Mouse (Mus musculus) bone marrow, adult 2 months (tissue): Measurements from ENCODE around the gene Stxbp6. TPM values are rescaled to one million over a fixed set of nuclear protein-coding genes. Genes with fewer than 3 reads are reported as not detected.

Experiments
- H3K27ac ChIP-seq: fragments of 200-500 bp; 2 replicates; pipeline ENCODE4 v1.5.1; 2012; ENCODE audit warnings: low read depth, mild to moderate bottlenecking, control low read depth, inconsistent platforms, low read length; ENCODE audit not compliant: control insufficient read depth, poor library complexity, insufficient read depth
- H3K4me1 ChIP-seq: fragments of 200-500 bp; 2 replicates; pipeline ENCODE4 v1.6.1; 2011; ENCODE audit warnings: low read length; ENCODE audit not compliant: control insufficient read depth, insufficient read depth
- H3K4me3 ChIP-seq: fragments of 200-500 bp; replicated peaks from 2 replicates; pipeline ENCODE3; 2011; ENCODE audit warnings: mild to moderate bottlenecking, low read depth, low read length, control low read depth; ENCODE audit not compliant: control insufficient read depth
- CTCF ChIP-seq: fragments of 200-500 bp; IDR thresholded peaks from 2 replicates; pipeline ENCODE4 v1.5.1; 2011; ENCODE audit warnings: low read length, control low read depth; ENCODE audit not compliant: control insufficient read depth, insufficient read depth
- POLR2A ChIP-seq: fragments of 200-500 bp; IDR thresholded peaks from 2 replicates; pipeline ENCODE4 v1.6.1; 2011; ENCODE audit warnings: low read depth, mild to moderate bottlenecking, control low read depth, low read length, borderline replicate concordance; ENCODE audit not compliant: control insufficient read depth
- WGBS: fragments of 180-500 bp; shearing (Covaris S2); methylation state at CpG from one replicate; pipeline ENCODE4 v1.1.7; 2018; 5-methylcytosine and 5-hydroxymethylcytosine counted together
- polyA plus RNA-seq: library from polyadenylated mRNA; stranded (reverse); fragments of >200 nt; gene quantifications from 2 replicates; pipeline ENCODE4 v1.2.4, GENCODE M21; 2011; ENCODE audit warnings: low replicate concordance; ENCODE audit not compliant: missing spikeins, insufficient read depth, insufficient read length

The Stxbp6 gene
- polyA plus RNA-seq, 1 experiment = 1.3 TPM

- H3K4me1 ChIP-seq = no peaks in the 10 kb centered on the region
- 43% methylated on average over 3 of the region's 3 CpGs for WGBS
- H3K27ac ChIP-seq = no peak overlapping the region
- TF ChIP-seq CTCF (no peak), POLR2A (no peak)
- H3K4me3 ChIP-seq = no peak overlapping the region
These were observed 166.3 kb downstream of the Stxbp6 start for GRCm38 (mm10) chr12:44908028-44908702.

- Histone ChIP-seq H3K27ac (no peak overlapping the region), H3K4me3 (no peak overlapping the region), H3K4me1 (no peaks in the 10 kb centered on the region)
- 78% methylated on average over 2 of the region's 2 CpGs for WGBS
- TF ChIP-seq CTCF (no peak), POLR2A (no peak)
These were observed 168.5 kb downstream of the Stxbp6 start for GRCm38 (mm10) chr12:44906001-44906400.

GRCm38 (mm10) chr12:44903205-44903732 is 171.2 kb downstream of the Stxbp6 start:
- Histone ChIP-seq H3K27ac (no peak overlapping the region), H3K4me3 (no peak overlapping the region), H3K4me1 (no peaks in the 10 kb centered on the region)
- TF ChIP-seq CTCF = no peak
- 62% methylated on average over 1 of the region's 1 CpGs for WGBS

- 78% methylated on average over 5 of the region's 5 CpGs for WGBS
- TF ChIP-seq POLR2A (no peak), CTCF (no peak)
- Histone ChIP-seq H3K4me1 (no peaks in the 10 kb centered on the region), H3K27ac (no peak overlapping the region), H3K4me3 (no peak overlapping the region)
These were observed 175.2 kb downstream of the Stxbp6 start for GRCm38 (mm10) chr12:44899173-44899870.

GRCm38 (mm10) chr12:44896460-44896859 is 178.0 kb downstream of the Stxbp6 start:
- H3K4me1 ChIP-seq = no peaks in the 10 kb centered on the region
- no peak overlapping the region for H3K27ac ChIP-seq
- TF ChIP-seq POLR2A = no peak
- TF ChIP-seq CTCF = no peak
- WGBS = 85% methylated on average over 1 of the region's 1 CpGs
- H3K4me3 ChIP-seq = no peak overlapping the region

- 36% methylated on average over 6 of the region's 6 CpGs for WGBS
- H3K27ac ChIP-seq = no peak overlapping the region
- TF ChIP-seq CTCF = no peak
These were observed 184.7 kb downstream of the Stxbp6 start for GRCm38 (mm10) chr12:44889677-44890393.

GRCm38 (mm10) chr12:44886826-44887225 is 187.7 kb downstream of the Stxbp6 start:
- Histone ChIP-seq H3K4me3 (no peak overlapping the region), H3K4me1 (no peaks in the 10 kb centered on the region), H3K27ac (no peak overlapping the region)
- TF ChIP-seq POLR2A (no peak), CTCF (no peak)
- WGBS = 74% methylated on average over 3 of the region's 3 CpGs

More at GRCm38 (mm10) chr12:44889677-44890393, 184.7 kb downstream of the Stxbp6 start:
- no peaks in the 10 kb centered on the region for H3K4me1 ChIP-seq
- H3K4me3 ChIP-seq = no peak overlapping the region

- Histone ChIP-seq H3K27ac (no peak overlapping the region), H3K4me3 (no peak overlapping the region), H3K4me1 (no peaks in the 10 kb centered on the region)
- TF ChIP-seq CTCF = no peak
- no peak for TF ChIP-seq POLR2A
- WGBS = 44% methylated on average over 2 of the region's 2 CpGs
These were observed 201.8 kb downstream of the Stxbp6 start for GRCm38 (mm10) chr12:44872697-44873096.
